Mouse (Mus musculus) liver, embryonic 11.5 days (tissue): ENCODE results near the gene Inpp4a. TPM values are rescaled to one million over a fixed set of nuclear protein-coding genes. Genes with fewer than 3 reads are reported as not detected.

ENCODE experiments used
- ATAC-seq: fragments of 200-750 bp; cut with Nextera tagmentation; replicated peaks from 2 replicates; pipeline ENCODE4 v1.8.0; 2017; ENCODE audit warnings: moderate number of reproducible peaks, mild to moderate bottlenecking, moderate TSS enrichment, moderate library complexity; ENCODE audit not compliant: low FRiP score
- DNase-seq: peaks from one replicate; pipeline ENCODE4 v3.0.0-alpha.2; 2017; ENCODE audit warnings: low spot score
- H3K27ac ChIP-seq: fragments of 300-500 bp; sonication (generic); 2 replicates; pipeline ENCODE4 v1.5.1; 2014; ENCODE audit warnings: mild to moderate bottlenecking, low read depth, low read length, control low read depth
- H3K27me3 ChIP-seq: fragments of 300-500 bp; sonication (generic); replicated peaks from 2 replicates; pipeline ENCODE4 v1.6.1; 2014; ENCODE audit warnings: low read length, mixed read lengths; ENCODE audit not compliant: control insufficient read depth, insufficient read depth
- H3K36me3 ChIP-seq: fragments of 300-500 bp; sonication (generic); 2 replicates; pipeline ENCODE4 v1.6.1; 2014; ENCODE audit warnings: mild to moderate bottlenecking, low read length, moderate library complexity, mixed read lengths; ENCODE audit not compliant: control insufficient read depth, insufficient read depth
- H3K4me1 ChIP-seq: fragments of 300-500 bp; sonication (generic); replicated peaks from 2 replicates; pipeline ENCODE4 v1.6.1; 2014; ENCODE audit warnings: low read length, mixed read lengths; ENCODE audit not compliant: control insufficient read depth, insufficient read depth
- H3K4me2 ChIP-seq: fragments of 300-500 bp; sonication (generic); 2 replicates; pipeline ENCODE4 v1.6.1; 2014; ENCODE audit warnings: mild to moderate bottlenecking, control low read depth, moderate library complexity
- H3K4me3 ChIP-seq: fragments of 300-500 bp; sonication (generic); 2 replicates; pipeline ENCODE4 v1.5.1; 2014; ENCODE audit warnings: low read depth, low read length, control low read depth
- H3K9ac ChIP-seq: fragments of 300-500 bp; sonication (generic); 2 replicates; pipeline ENCODE4 v1.6.1; 2014; ENCODE audit warnings: low read depth, low read length, control low read depth
- H3K9me3 ChIP-seq: fragments of 300-500 bp; sonication (generic); 2 replicates; pipeline ENCODE4 v1.6.1; 2016; ENCODE audit warnings: low read length, inconsistent platforms, mixed read lengths; ENCODE audit not compliant: control insufficient read depth
- WGBS: fragments of 180-500 bp; shearing (Covaris S2); extraction: QIAGEN DNeasy Blood & Tissue Kit; methylation state at CpG from one replicate; pipeline ENCODE4 v1.1.7; 2014; 5-methylcytosine and 5-hydroxymethylcytosine counted together
- polyA plus RNA-seq: library from polyadenylated mRNA; unstranded; fragments of >200 nt; fragmentation: Nextera tagmentation; extraction: Ambion mirVana; gene quantifications from 2 replicates; pipeline ENCODE4 v1.2.1, GENCODE M21; 2014

Inpp4a gene
- polyA plus RNA-seq, 1 experiment from 2014 or later: 6.8 TPM

DNA sequence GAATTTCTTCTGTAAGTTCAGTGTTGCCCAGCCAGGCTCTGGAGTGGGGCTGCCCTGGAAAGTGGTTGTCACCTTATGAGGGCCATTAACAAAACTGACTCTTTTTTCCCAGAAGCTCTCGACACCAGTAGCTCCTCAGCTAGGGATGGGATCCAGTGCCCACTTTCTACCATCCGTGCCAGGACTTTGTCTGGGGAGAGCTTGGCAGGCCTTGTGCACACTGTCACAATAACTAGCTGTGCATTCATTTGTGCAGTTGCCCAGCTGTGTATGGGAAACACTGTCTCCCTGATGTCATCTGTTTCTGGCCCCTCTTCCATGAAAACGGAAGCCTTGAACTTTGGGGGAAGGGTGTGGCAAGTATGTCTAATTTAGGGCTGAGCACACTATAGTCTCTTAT, 33.1 kb downstream of the Inpp4a start:
- ATAC-seq: no peak

DNA sequence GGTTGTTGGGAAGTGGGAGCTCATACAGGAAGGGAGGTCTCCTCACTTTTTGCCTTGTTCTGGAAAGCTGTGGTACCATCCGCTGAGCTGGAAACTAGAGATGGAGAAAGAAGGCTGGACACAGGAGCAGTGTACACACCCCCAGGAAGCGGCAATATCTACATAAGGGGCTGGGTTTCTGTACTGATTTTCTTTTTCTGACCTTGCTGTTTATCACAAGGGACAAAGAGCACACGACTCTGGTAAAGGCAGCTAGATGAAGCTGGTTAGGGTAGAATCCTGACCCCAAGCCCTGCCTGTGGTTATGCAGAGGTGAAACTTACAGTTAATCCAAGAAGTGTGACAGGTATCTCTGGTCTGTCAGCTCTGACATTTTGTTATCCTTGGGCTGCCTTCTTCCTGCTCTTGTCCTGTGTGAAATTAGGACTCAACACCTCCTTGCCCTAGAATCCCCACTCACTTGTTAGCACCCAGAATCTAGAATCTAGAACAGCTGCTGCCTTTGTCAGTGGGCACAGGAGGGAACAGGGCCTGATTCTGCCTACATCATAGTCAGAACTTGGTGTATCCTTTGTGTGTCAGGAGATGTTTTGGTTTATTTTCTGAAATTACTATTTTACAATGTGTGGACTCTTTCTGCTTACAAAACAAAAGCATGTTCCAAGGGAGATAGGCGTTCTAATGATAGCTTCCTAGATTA, 34.2 kb downstream of the Inpp4a start:
- WGBS: 56% methylated on average over 4 of the region's 4 CpGs
- H3K9ac ChIP-seq: no peak overlapping the region
- no peak overlapping the region for H3K27ac ChIP-seq
- DNase-seq (no peak), ATAC-seq (no peak)
- no peaks in the 10 kb centered on the region for H3K27me3 ChIP-seq
- no peak overlapping the region for H3K4me3 ChIP-seq
- H3K9me3 ChIP-seq: peaks cover 3% of the 10 kb centered on the region
- H3K4me1 ChIP-seq: 0 out of 2 replicates have a peak, but pooled peaks cover 2% of the 10 kb centered on the region
- no peaks in the 10 kb centered on the region for H3K36me3 ChIP-seq
- H3K4me2 ChIP-seq: no peak overlapping the region

More for the DNA sequence above, 33.1 kb downstream of the Inpp4a start:
- H3K9me3 ChIP-seq: peaks cover 5% of the 10 kb centered on the region
- no peak overlapping the region for H3K4me2 ChIP-seq
- no peak overlapping the region for H3K9ac ChIP-seq
- H3K36me3 ChIP-seq: no peaks in the 10 kb centered on the region
- 73% methylated on average over 3 of the region's 3 CpGs for WGBS
- no peak overlapping the region for H3K4me3 ChIP-seq
- H3K4me1 ChIP-seq: 0 out of 2 replicates have a peak, but pooled peaks cover 2% of the 10 kb centered on the region
- no peaks in the 10 kb centered on the region for H3K27me3 ChIP-seq
- H3K27ac ChIP-seq: no peak overlapping the region
- no peak for DNase-seq

DNA sequence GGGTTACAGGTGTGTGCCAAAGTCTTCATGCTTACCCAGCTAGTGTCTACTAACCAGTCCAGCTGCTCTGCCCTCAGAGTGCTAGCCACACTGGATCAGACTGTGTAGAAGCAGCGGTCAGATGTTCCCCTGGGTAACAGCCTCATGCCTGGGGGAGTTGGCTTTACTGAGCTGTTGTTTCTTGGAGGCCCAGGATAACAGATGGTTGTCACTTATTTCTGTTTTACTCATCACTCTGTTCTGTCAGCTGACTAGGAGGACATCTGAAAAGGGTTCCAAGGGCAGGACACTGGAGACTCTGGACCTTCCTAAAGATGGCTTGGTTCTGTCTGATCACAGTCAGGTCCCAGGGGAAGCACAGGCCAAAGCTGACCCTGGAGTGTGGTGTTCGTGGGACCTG, 36.4 kb downstream of the Inpp4a start:
- no peak overlapping the region for H3K4me3 ChIP-seq
- 81% methylated on average over 2 of the region's 2 CpGs for WGBS
- ATAC-seq: no peak
- peaks cover 2% of the 10 kb centered on the region; the same call in 1 of the 2 replicates for H3K4me1 ChIP-seq
- H3K27ac ChIP-seq: no peak overlapping the region
- H3K4me2 ChIP-seq: no peak overlapping the region
- no peaks in the 10 kb centered on the region for H3K36me3 ChIP-seq
- H3K9me3 ChIP-seq: no peaks in the 10 kb centered on the region
- no peak overlapping the region for H3K9ac ChIP-seq
- no peaks in the 10 kb centered on the region for H3K27me3 ChIP-seq
- DNase-seq: no peak

DNA sequence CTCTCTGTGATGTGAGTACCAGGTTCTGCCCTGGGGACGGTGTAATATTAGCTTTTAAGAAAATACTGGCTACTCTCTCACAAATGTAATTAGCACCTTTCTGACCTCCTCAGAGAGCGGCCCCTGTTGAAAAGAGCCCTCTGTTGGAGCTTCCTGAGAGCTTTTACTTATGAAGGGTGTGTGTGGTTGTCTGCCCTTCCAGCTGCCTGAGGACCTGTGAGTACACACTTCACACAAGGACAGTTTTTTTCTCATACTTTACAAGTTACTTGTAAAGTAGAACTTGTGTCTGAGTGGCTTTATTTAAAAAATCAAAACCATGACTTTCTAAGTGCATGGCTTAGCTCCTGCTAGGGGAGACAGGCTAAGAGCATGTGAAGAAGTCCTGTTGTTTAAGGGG, 37.1 kb downstream of the Inpp4a start:
- Histone ChIP-seq H3K4me1 (peaks cover 2% of the 10 kb centered on the region; the same call in 1 of the 2 replicates), H3K9me3 (no peaks in the 10 kb centered on the region), H3K27me3 (no peaks in the 10 kb centered on the region), H3K4me2 (no peak overlapping the region), H3K9ac (no peak overlapping the region), H3K36me3 (no peaks in the 10 kb centered on the region), H3K4me3 (no peak overlapping the region), H3K27ac (no peak overlapping the region)
- 45% methylated on average over 2 of the region's 2 CpGs for WGBS
- DNase-seq: no peak
- ATAC-seq: no peak

DNA sequence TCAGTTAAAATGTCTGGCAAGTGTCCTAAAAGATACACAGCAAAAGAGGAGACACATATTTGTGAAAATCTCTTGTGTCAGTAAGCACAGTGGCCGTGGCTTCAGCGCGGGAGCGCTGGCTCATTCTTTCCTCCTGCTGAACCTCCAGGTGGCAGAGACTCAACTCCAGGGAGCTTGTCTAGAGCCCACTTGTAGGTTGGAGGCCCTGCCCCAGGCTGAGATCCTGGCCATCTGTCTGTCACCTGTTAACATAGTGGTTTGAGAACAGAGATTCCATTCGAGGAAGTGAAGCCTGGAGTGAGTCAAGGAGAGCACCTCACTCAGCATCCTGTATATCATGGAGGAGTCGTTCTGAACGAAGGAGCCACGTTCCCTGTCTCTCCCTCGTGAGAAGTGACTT, 37.6 kb downstream of the Inpp4a start:
- Histone ChIP-seq H3K4me2 (no peak overlapping the region), H3K9me3 (no peaks in the 10 kb centered on the region), H3K27ac (no peak overlapping the region), H3K9ac (no peak overlapping the region), H3K27me3 (no peaks in the 10 kb centered on the region), H3K36me3 (no peaks in the 10 kb centered on the region), H3K4me3 (no peak overlapping the region), H3K4me1 (peaks cover 2% of the 10 kb centered on the region; the same call in 1 of the 2 replicates)
- DNase-seq (no peak), ATAC-seq (no peak)
- WGBS: 64% methylated on average over 9 of the region's 9 CpGs

DNA sequence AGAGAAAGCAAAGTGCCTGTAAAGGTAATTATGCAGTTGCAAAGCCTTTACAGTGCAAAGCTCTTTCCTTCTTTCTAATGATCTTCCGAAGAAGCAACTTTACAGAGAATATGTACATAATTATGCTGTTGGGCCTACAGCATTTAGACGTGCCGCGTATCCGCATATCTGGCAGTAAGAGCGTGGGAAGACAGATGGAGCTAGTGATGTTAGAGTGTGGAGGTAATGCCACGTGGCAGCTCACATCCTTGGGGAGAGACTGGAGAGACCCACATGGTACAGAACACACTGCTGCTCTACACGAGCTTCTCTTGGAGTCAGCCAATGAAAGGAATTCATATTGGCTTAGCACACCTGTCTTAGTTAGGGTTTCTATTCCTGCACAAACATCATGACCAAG, 39.5 kb downstream of the Inpp4a start:
- Histone ChIP-seq H3K4me2 (no peak overlapping the region), H3K27me3 (no peaks in the 10 kb centered on the region), H3K27ac (no peak overlapping the region), H3K9ac (no peak overlapping the region), H3K4me1 (peaks cover 6% of the 10 kb centered on the region), H3K36me3 (no peaks in the 10 kb centered on the region), H3K4me3 (no peak overlapping the region), H3K9me3 (no peaks in the 10 kb centered on the region)
- no peak for DNase-seq
- WGBS: 88% methylated on average over 8 of the region's 8 CpGs
- no peak for ATAC-seq

DNA sequence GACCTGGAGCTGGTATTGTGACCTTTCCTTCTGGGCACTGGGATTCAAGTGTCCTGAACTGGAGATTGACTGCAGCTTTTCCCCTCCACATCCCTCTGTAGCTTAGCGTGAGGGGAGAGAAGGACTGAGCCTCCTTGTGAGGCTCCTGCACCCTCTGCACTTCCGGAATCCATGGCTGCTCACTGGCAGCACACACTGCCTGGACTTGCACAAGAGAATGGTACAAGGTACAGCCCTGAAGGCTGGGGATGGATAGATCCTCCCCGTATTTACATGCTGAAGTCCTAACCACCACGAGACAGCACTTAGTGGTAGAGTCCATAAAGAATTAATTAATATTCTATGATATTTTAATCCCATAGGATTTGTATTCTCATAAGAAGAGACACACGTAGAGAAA, 41.7 kb downstream of the Inpp4a start:
- no peak overlapping the region for H3K4me2 ChIP-seq
- peaks cover 8% of the 10 kb centered on the region for H3K4me1 ChIP-seq
- H3K27me3 ChIP-seq: no peaks in the 10 kb centered on the region
- DNase-seq: no peak
- H3K36me3 ChIP-seq: no peaks in the 10 kb centered on the region
- no peak overlapping the region for H3K4me3 ChIP-seq
- 76% methylated on average over 5 of the region's 5 CpGs for WGBS
- no peak overlapping the region for H3K27ac ChIP-seq
- no peak for ATAC-seq
- H3K9me3 ChIP-seq: no peaks in the 10 kb centered on the region
- no peak overlapping the region for H3K9ac ChIP-seq

DNA sequence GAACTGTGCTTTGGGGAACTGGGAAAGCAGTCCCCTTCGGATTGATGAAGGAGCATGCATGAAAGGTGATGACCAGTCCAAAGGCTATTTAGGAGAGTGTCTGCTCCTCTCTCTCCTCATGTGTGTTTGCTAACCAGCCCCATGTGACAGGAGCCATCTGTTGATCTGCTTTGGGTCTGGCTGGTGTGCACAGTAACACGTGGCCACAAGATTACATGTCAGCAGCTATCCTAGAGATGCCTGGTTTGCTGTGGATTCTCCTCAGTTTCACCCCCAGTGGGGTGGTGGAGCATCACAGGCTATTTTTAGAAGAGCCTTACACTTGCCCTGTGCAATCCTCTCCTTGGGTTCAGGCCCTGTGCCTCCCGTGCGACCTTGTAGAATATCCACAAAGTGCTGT, 42.2 kb downstream of the Inpp4a start:
- ATAC-seq: 0 out of 2 replicates have a peak, but pooled peaks have one; percentile 24
- Histone ChIP-seq H3K9ac (no peak overlapping the region), H3K4me3 (no peak overlapping the region), H3K4me2 (no peak overlapping the region), H3K9me3 (no peaks in the 10 kb centered on the region), H3K4me1 (peaks cover 8% of the 10 kb centered on the region), H3K27ac (no peak overlapping the region), H3K36me3 (no peaks in the 10 kb centered on the region), H3K27me3 (no peaks in the 10 kb centered on the region)
- 73% methylated on average over 4 of the region's 4 CpGs for WGBS
- DNase-seq: no peak

DNA sequence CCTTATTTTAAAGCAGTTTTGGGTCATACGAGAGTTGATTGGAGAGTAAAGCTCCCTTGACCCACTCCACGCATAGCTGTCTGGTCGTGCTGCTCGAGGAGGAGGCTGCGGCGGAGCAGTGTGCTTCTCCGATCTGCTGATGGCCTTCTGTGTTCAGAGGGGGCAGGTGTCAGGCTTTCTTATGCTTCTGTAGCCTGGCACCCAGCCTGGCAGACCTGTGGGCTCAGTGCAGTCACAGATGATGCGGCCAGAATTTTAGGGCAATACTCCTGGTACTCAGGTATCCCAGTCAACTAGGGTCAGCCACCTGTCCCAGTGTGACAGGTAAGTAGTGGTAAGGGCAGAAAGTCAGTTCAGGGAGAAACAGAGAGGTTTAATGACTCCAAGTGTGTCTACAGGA, 42.9 kb downstream of the Inpp4a start:
- DNase-seq (no peak), ATAC-seq (no peak)
- peaks cover 8% of the 10 kb centered on the region for H3K4me1 ChIP-seq
- no peak overlapping the region for H3K27ac ChIP-seq
- H3K4me2 ChIP-seq: no peak overlapping the region
- no peaks in the 10 kb centered on the region for H3K9me3 ChIP-seq
- H3K36me3 ChIP-seq: no peaks in the 10 kb centered on the region
- 92% methylated on average over 8 of the region's 8 CpGs for WGBS
- H3K9ac ChIP-seq: no peak overlapping the region
- H3K27me3 ChIP-seq: no peaks in the 10 kb centered on the region
- no peak overlapping the region for H3K4me3 ChIP-seq
